Mouse (Mus musculus) cerebellum, adult 2 months (tissue): Measurements from ENCODE around the gene Immp2l.

Experiments used
- CTCF ChIP-seq: fragments of 200-500 bp; IDR thresholded peaks from 2 replicates; pipeline ENCODE4 v1.5.1; 2011; ENCODE audit warnings: low read depth, mild to moderate bottlenecking, control low read depth, low read length, moderate library complexity, borderline replicate concordance; ENCODE audit not compliant: insufficient read depth
- POLR2A ChIP-seq: fragments of 200-500 bp; IDR thresholded peaks from 2 replicates; pipeline ENCODE4 v1.6.1; 2011; ENCODE audit warnings: low read length, control low read depth, borderline replicate concordance; ENCODE audit not compliant: insufficient read depth

DNA sequence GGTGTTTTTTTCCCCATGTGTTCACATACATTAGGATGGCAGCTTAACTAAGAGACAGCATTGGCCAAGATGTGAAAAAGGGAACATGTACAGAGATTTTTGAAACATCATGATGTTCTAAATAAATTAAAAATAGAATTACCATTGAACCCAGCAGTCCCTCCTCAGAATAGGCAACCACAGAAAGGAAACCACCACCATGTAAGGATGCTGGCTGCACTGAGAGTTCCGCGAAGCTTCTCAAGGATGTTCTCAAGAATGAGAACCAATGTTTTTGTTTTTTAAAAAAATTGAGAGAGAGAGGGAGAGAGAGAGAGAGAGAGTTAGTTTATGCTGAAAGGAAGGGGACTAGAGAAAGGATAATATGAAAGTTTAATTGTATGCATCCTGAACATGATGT is 7.2 kb downstream of the Immp2l start:
- no peak for TF ChIP-seq CTCF
- no peak for TF ChIP-seq POLR2A
